Mouse (Mus musculus) cerebellum, adult 2 months (tissue): ENCODE results near the gene Rsrp1. TPM values are rescaled to one million over a fixed set of nuclear protein-coding genes. Genes with fewer than 3 reads are reported as not detected.
"Not testable (repeated sequence)": the region's sequence is repeated elsewhere in the genome, so short reads cannot be mapped to it uniquely, and the experiment has no call there.

Source experiments
- DNase-seq, 2 experiments: peaks; one replicate each; pipeline ENCODE4 v3.0.0; 2021
- H3K27ac ChIP-seq: fragments of 200-500 bp; 2 replicates; pipeline ENCODE4 v1.5.1; 2012; ENCODE audit warnings: low read length, control low read depth, inconsistent platforms; ENCODE audit not compliant: insufficient read depth
- H3K27me3 ChIP-seq: fragments of 200-500 bp; 2 replicates; pipeline ENCODE4 v1.6.1; 2012; ENCODE audit warnings: inconsistent platforms, mild to moderate bottlenecking, low read length, moderate library complexity; ENCODE audit not compliant: control insufficient read depth, insufficient read depth
- H3K4me1 ChIP-seq: fragments of 200-500 bp; 2 replicates; pipeline ENCODE4 v1.6.1; 2011; ENCODE audit warnings: low read length; ENCODE audit not compliant: control insufficient read depth, insufficient read depth
- H3K4me3 ChIP-seq: fragments of 200-500 bp; replicated peaks from 2 replicates; pipeline ENCODE3; 2011; ENCODE audit warnings: mild to moderate bottlenecking, low read depth, low read length, control low read depth; ENCODE audit not compliant: insufficient read depth
- CTCF ChIP-seq: fragments of 200-500 bp; IDR thresholded peaks from 2 replicates; pipeline ENCODE4 v1.5.1; 2011; ENCODE audit warnings: low read depth, mild to moderate bottlenecking, control low read depth, low read length, moderate library complexity, borderline replicate concordance; ENCODE audit not compliant: insufficient read depth
- POLR2A ChIP-seq: fragments of 200-500 bp; IDR thresholded peaks from 2 replicates; pipeline ENCODE4 v1.6.1; 2011; ENCODE audit warnings: low read length, control low read depth, borderline replicate concordance; ENCODE audit not compliant: insufficient read depth
- WGBS: fragments of 180-500 bp; shearing (Covaris S2); methylation state at CpG from one replicate; pipeline ENCODE4 v1.1.7; 2018; 5-methylcytosine and 5-hydroxymethylcytosine counted together
- polyA plus RNA-seq: library from polyadenylated mRNA; depleted of rRNA; stranded (reverse); fragments of >200 nt; gene quantifications from 2 replicates; pipeline ENCODE4 v1.2.3, GENCODE M21; 2012

Rsrp1 gene
- polyA plus RNA-seq, 1 experiment: 478 TPM

DNA sequence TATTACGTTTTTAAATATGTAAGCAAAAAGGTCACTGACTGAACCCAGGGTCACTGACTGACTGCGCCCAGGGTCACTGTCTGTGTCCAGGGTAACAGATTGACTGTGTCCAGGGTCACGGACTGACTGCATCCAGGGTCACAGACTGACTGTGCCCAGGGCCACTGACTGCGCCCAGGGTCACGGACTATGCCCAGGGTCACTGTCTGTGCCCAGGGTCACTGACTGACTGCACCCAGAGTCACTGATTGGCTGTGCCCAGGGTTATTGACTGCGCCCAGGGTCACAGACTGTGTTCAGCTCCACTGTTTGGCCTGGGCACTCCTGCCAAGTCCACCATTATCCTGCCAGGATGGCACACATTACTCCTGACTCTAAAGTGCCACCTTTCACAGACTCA, 26.1 kb upstream of the Rsrp1 start:
- no peak overlapping the region for H3K27ac ChIP-seq
- H3K27me3 ChIP-seq: no peaks in the 10 kb centered on the region
- no peak for DNase-seq
- H3K4me1 ChIP-seq: peaks cover 11% of the 10 kb centered on the region
- no peak overlapping the region for H3K4me3 ChIP-seq
- 87% methylated on average over 6 of the region's 6 CpGs for WGBS
- no peak for TF ChIP-seq POLR2A
- TF ChIP-seq CTCF: no peak

DNA sequence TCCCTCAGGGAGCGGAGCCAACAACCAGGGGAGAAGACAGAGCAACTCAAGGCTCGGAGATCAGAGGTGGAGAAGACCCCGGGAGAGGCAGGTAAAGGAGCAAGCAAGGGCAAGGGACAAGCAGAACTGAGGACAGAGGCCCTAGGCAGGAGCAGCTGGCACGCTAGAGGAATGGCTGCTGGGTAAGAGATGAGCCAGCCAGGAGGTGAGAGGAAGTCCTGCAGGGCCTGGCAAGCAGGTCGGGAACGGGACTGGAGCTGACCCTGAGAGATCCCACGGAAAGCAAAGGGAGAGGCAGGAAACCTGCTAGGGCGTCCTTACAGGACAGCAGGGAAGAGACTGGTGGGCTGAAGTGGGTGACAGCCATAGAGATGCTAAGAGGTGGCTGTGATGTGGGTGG, 22.3 kb upstream of the Rsrp1 start:
- DNase-seq: peak; percentile 54 to 62
- no peak overlapping the region for H3K4me3 ChIP-seq
- H3K4me1 ChIP-seq: peaks cover 18% of the 10 kb centered on the region
- H3K27ac ChIP-seq: peak overlapping the region; percentile 81
- 39% methylated on average over 8 of the region's 8 CpGs for WGBS
- no peak for TF ChIP-seq CTCF
- no peak for TF ChIP-seq POLR2A
- H3K27me3 ChIP-seq: no peaks in the 10 kb centered on the region

DNA sequence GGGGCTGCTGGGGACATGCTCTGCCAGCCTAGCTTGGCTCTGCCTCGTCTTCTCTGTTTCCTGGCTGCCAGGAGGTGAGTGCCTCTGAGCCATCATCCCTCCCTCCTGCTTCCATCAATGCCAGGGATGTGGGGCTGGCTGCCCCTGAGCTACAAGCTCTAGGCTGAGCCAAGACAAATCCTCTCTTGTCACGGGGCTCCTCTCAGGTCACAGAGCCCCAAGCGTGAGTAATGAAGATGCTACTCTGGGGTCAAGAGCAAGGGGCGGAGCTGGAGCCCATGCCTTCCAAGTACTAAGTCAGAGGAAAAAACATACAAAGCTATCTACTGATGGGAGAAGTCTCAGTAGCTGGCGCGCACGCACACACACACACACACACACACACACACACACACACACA, 20.3 kb upstream of the Rsrp1 start:
- Histone ChIP-seq H3K4me1 (peaks cover 18% of the 10 kb centered on the region), H3K4me3 (no peak overlapping the region), H3K27me3 (no peaks in the 10 kb centered on the region), H3K27ac (no peak overlapping the region)
- DNase-seq: no peak
- 62% methylated on average over 7 of the region's 7 CpGs for WGBS
- no peak for TF ChIP-seq POLR2A
- no peak for TF ChIP-seq CTCF

DNA sequence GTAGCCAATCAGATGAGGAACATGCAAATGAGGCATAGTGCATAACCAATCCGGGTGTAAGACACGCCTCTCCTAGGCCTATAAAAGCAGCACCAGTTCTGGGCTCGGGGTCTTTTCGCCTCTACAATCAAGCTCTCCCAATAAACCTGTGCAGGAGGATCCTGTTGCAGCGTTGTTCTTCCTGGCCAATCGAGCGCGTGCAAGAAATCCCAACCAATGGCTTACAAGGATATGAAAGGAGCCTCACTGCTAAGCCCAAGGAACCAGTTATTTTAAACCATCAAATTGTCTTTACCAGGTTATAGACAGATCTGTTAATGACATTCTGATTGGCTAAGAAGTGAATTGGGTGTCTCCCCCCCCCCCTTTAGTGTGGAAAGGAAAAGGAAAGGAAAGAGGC, 12.0 kb upstream of the Rsrp1 start:
- not testable (repeated sequence) for H3K27me3 ChIP-seq, DNase-seq, H3K4me3 ChIP-seq, H3K4me1 ChIP-seq, H3K27ac ChIP-seq
- 98% methylated on average over 8 of the region's 8 CpGs for WGBS

DNA sequence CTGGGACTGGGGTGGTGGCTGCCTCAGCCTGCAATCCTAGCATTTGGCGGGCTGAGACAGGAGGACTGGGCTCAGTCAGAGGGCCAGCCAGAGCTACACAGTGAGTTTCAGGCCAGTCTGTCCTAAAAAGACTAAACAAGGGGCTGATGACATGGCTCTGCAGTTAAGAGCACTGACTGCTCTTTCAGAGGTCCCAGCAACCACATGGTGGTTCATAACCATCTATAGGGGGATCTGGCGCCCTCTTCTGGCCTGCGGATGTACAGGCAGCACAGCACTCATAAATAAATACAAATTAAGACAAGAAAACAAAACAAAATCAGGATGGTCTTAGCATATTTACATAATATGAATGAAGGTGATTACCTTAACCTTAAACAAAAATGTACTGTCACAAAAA, 10.0 kb upstream of the Rsrp1 start:
- Histone ChIP-seq H3K4me1 (no peaks in the 10 kb centered on the region; the same call in 1 of the 2 replicates), H3K27ac (no peak overlapping the region), H3K27me3 (no peaks in the 10 kb centered on the region), H3K4me3 (no peak overlapping the region)
- 37% methylated on average over 3 of the region's 3 CpGs for WGBS
- DNase-seq: peak; percentile 60 to 70
- no peak for TF ChIP-seq POLR2A
- peak; percentile 69 for TF ChIP-seq CTCF

DNA sequence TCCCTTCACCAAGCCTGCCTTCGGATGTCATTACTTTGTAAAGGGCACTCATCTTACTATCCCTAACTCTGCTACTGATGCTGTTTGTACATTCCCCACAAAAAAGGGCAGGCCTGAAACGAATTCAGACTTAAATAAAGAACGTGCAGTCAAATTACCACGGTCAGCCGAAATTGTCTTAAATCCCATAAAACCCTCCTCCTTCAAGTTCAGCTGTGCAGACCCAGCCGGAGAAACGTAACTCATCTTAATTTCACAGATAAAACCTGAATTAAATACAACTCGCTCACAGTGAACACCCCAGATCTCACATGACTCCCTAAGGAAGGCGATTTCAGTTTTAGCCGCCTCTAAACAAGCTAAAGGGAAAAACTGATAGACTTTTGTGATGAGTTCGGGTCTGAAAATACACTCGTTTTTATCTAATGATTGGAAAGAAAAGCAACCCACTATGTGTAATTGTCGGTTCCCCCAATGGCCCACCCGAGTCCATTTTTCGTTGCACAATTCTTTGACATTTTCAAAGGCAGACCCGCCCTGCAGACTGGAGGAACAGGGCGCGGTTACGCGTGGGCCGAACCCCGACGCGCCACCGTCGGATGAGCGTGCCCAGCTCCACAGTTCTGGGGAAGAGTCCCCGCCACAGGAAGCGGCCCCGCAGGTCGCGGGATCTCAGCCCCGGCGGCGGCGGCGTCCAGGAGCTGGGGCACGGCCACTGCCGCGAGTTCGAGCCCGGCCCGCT, 9.1 kb upstream of the Rsrp1 start:
- DNase-seq: no peak
- TF ChIP-seq POLR2A: no peak
- TF ChIP-seq CTCF: no peak
- H3K4me1 ChIP-seq: no peaks in the 10 kb centered on the region; the same call in 1 of the 2 replicates
- no peaks in the 10 kb centered on the region for H3K27me3 ChIP-seq
- H3K27ac ChIP-seq: no peak overlapping the region
- 5% methylated on average over 43 of the region's 43 CpGs for WGBS
- peak overlapping the region; percentile 57 for H3K4me3 ChIP-seq

DNA sequence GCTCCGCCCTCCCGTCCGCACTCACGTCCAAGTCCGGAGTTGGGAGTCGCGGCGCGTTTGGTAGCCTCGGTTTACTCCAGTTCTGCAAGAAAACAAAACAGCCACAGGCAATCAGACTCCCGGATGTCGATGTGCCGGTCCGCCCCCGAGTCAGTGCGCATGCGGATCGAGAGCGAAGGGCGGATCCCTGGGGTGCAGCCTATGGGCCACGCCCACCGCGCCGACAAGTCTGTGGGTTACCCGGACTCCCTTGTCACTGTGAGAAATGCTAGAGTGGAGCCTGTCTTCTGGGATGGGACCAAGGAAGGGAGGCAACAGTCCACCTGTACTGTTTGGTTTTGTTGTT, 8.6 kb upstream of the Rsrp1 start, which contains the start of gene Tmem50a:
Gene Tmem50a (minus strand): TSS at position 161 of the 346 bp plus-strand sequence.
- no peak within 1 kb of the TSS for H3K27ac ChIP-seq
- DNase-seq: peak; percentile 80 to 81
- peak within 1 kb of the TSS; percentile 57 for H3K4me3 ChIP-seq
- WGBS: under 1% methylated on average over 25 of the region's 25 CpGs
- H3K4me1 ChIP-seq: no peaks in the 10 kb centered on the region; the same call in 1 of the 2 replicates
- no peak for TF ChIP-seq CTCF
- TF ChIP-seq POLR2A: peak; percentile 44; the same call in 1 of the 2 replicates
- no peaks in the 10 kb centered on the region for H3K27me3 ChIP-seq

DNA sequence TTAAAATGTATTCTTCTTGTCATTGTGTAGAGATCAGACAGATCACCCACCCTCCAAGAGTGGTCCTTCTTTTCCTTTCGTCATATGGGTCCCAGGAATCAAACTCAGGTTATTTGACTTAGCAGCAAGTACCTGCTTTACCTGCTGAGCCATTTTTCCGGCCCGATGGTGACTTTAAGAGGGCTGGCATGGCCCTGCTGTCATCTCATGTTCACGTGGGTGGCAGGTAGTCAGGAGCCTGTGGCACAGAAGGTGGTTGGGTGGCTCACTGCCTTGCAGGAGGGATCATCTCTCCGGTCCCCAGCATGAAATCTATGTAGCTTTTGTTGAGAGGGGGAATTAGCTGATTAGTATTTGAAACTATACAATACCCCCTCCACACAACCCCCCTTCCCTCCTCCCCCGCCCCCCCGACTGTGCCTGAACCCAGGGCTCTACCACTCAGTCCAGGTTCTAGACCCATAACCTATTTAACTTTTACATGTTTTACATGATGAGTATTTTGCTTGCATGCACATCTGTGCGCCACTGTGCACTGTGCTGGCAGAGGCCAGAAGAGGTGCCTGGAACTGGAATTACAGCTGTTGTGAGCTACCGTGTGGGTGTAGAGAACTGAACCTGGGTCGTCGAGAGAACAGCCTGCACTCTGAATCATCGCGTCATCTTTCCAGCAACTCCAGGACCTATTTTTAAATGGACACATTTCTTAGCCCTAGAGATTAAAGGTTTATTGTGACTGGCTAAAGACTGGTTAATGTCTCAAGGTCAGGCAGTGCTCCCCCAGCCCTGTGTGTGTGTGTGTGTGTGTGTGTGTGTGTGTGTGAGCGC, 8.0 kb upstream of the Rsrp1 start:
- Histone ChIP-seq H3K4me1 (no peaks in the 10 kb centered on the region; the same call in 1 of the 2 replicates), H3K27me3 (no peaks in the 10 kb centered on the region), H3K4me3 (peak overlapping the region; percentile 57), H3K27ac (no peak overlapping the region)
- WGBS: 52% methylated on average over 14 of the region's 14 CpGs
- DNase-seq: no peak
- TF ChIP-seq CTCF (no peak), POLR2A (no peak)
